Mouse (Mus musculus): ENCODE measurements around the gene Btbd18. TPM values are rescaled to one million over a fixed set of nuclear protein-coding genes. Genes with fewer than 3 reads are reported as not detected.

The Btbd18 gene
- total and polyA plus RNA-seq, 3 experiments: not detected

DNA sequence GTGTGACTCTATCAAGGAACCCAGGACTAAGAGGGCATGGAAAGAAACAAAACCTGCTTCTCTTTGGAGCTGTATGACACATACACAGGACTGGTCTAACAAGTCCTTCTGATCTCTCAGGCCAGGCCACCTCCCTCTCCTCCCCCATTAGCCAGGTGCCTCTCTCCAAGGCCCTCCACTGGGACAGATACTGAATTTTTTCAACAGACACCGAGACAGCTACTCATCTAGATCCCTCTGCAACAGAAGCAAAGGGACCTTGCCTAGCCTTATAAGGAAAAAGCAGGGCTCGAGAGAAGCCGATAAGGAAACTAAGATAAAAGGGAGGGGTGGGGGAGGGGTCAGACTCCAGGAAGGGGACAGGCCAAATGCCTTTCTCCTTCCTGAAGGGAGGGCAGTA, 25.9 kb upstream of the Btbd18 start:
- WGBS: 0% methylated on average over 3 of the region's 3 CpGs
- TF ChIP-seq EP300 (IDR thresholded peaks at IDR 0.05; ENCODE audit: insufficient read depth, low read depth, low read length) (0 out of 2 replicates have a peak, but pooled peaks have one; percentile 26), POLR2A (IDR thresholded peaks at IDR 0.05; ENCODE audit: insufficient read depth, low read depth, low read length) (no peak)
- Histone ChIP-seq H3K9ac (ENCODE audit: low read depth, low read length) (peak overlapping the region; percentile 53), H3K79me2 (replicated peaks; ENCODE audit: control insufficient read depth, insufficient read depth, low read length) (peaks cover 5% of the 10 kb centered on the region), H3K36me3 (ENCODE audit: control insufficient read depth, insufficient read depth, low read length) (peaks cover 69% of the 10 kb centered on the region), H3K4me1 (ENCODE audit: control insufficient read depth, insufficient read depth, low read length) (peaks cover 44% of the 10 kb centered on the region), H3K4me3 (peak overlapping the region; percentile 9; the same call in 1 of the 2 replicates), H3K27ac (peak overlapping the region; percentile 87), H3K27me3 (ENCODE audit: control insufficient read depth, insufficient read depth, low read length) (no peaks in the 10 kb centered on the region)
- intact Hi-C loops (cut with DNase I): loop anchor here (2.0 kb wide), 1 partner anchor 18 kb away; the partner anchor contains the start of gene Ctnnd1
- DNase-seq: no peak

GRCm38 (mm10) chr2:84634006-84634405, 24.9 kb upstream of the Btbd18 start:
- TF ChIP-seq POLR2A (IDR thresholded peaks at IDR 0.05; ENCODE audit: insufficient read depth, low read depth, low read length): no peak
- no peak for TF ChIP-seq EP300 (IDR thresholded peaks at IDR 0.05; ENCODE audit: insufficient read depth, low read depth, low read length)
- TF ChIP-seq CTCF (IDR thresholded peaks at IDR 0.05): no peak
- Histone ChIP-seq H3K4me3 (peak overlapping the region; percentile 13; the same call in 1 of the 2 replicates), H3K36me3 (ENCODE audit: control insufficient read depth, insufficient read depth, low read length) (peaks cover 71% of the 10 kb centered on the region), H3K9ac (ENCODE audit: low read depth, low read length) (0 out of 2 replicates have a peak overlapping the region, but pooled peaks have one; percentile 7), H3K4me1 (ENCODE audit: control insufficient read depth, insufficient read depth, low read length) (peaks cover 44% of the 10 kb centered on the region), H3K27me3 (ENCODE audit: control insufficient read depth, insufficient read depth, low read length) (no peaks in the 10 kb centered on the region), H3K27ac (peak overlapping the region; percentile 87), H3K79me2 (replicated peaks; ENCODE audit: control insufficient read depth, insufficient read depth, low read length) (peaks cover 6% of the 10 kb centered on the region)
- 18% methylated on average over 4 of the region's 4 CpGs for WGBS
- intact Hi-C loops (cut with DNase I): no loop called here
- no peak for DNase-seq

DNA sequence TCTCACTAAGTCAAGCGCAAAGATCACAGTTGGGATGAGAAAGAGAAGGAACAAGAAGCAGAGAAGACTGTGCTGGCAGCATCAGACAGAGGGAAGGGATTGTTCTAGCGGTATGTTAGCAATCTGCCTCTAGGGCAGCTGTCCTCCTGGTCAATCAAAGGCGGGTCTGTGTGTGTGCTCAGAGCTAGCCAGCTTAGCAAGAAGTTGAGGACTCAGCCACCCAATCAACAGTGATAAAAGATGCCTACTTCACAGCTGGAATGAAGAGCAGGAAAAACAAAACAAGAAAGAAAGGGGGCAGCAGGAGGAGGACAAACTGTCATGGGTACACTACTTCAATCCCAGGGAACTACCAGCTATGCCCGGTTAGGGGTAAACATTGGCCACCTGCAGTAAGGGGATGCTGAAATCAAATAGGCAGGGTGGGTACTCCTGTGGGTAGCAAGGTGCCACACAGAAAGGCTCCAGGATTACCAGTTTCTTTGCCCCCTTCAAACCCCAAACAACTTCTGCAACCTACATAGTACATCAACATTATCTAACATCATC, 23.9 kb upstream of the Btbd18 start:
- Histone ChIP-seq H3K36me3 (ENCODE audit: control insufficient read depth, insufficient read depth, low read length) (peaks cover 72% of the 10 kb centered on the region), H3K4me3 (peak overlapping the region; percentile 33), H3K27ac (peak overlapping the region; percentile 87), H3K4me1 (ENCODE audit: control insufficient read depth, insufficient read depth, low read length) (peaks cover 43% of the 10 kb centered on the region), H3K27me3 (ENCODE audit: control insufficient read depth, insufficient read depth, low read length) (no peaks in the 10 kb centered on the region), H3K9ac (ENCODE audit: low read depth, low read length) (peak overlapping the region; percentile 51), H3K79me2 (replicated peaks; ENCODE audit: control insufficient read depth, insufficient read depth, low read length) (peaks cover 6% of the 10 kb centered on the region)
- intact Hi-C loops (cut with DNase I): no loop called here
- TF ChIP-seq EP300 (IDR thresholded peaks at IDR 0.05; ENCODE audit: insufficient read depth, low read depth, low read length) (no peak), CTCF (IDR thresholded peaks at IDR 0.05) (peak; percentile 17; the same call in 1 of the 2 replicates), POLR2A (IDR thresholded peaks at IDR 0.05; ENCODE audit: insufficient read depth, low read depth, low read length) (no peak)
- DNase-seq: no peak
- WGBS: 12% methylated on average over 4 of the region's 4 CpGs

- H3K27me3 ChIP-seq (ENCODE audit: control insufficient read depth, insufficient read depth, low read length): no peaks in the 10 kb centered on the region
- H3K79me2 ChIP-seq (replicated peaks; ENCODE audit: control insufficient read depth, insufficient read depth, low read length): peaks cover 6% of the 10 kb centered on the region
- H3K4me3 ChIP-seq: peak overlapping the region; percentile 33
- TF ChIP-seq POLR2A (IDR thresholded peaks at IDR 0.05; ENCODE audit: insufficient read depth, low read depth, low read length) (peak; percentile 81; the same call in 1 of the 2 replicates), EP300 (IDR thresholded peaks at IDR 0.05; ENCODE audit: insufficient read depth, low read depth, low read length) (peak; percentile 99), CTCF (IDR thresholded peaks at IDR 0.05) (no peak)
- WGBS: 0% methylated on average over 2 of the region's 2 CpGs
- no peak overlapping the region for H3K9ac ChIP-seq (ENCODE audit: low read depth, low read length)
- peaks cover 47% of the 10 kb centered on the region for H3K4me1 ChIP-seq (ENCODE audit: control insufficient read depth, insufficient read depth, low read length)
- peak overlapping the region; percentile 87 for H3K27ac ChIP-seq
- intact Hi-C loops (cut with DNase I): loop anchor here (1.0 kb wide), 1 partner anchor 14 kb away; no protein-coding TSS in a partner anchor
- H3K36me3 ChIP-seq (ENCODE audit: control insufficient read depth, insufficient read depth, low read length): peaks cover 76% of the 10 kb centered on the region
- peak; percentile 89 to 94 for DNase-seq
These were observed 23.3 kb upstream of the Btbd18 start for GRCm38 (mm10) chr2:84635611-84636010.

DNA sequence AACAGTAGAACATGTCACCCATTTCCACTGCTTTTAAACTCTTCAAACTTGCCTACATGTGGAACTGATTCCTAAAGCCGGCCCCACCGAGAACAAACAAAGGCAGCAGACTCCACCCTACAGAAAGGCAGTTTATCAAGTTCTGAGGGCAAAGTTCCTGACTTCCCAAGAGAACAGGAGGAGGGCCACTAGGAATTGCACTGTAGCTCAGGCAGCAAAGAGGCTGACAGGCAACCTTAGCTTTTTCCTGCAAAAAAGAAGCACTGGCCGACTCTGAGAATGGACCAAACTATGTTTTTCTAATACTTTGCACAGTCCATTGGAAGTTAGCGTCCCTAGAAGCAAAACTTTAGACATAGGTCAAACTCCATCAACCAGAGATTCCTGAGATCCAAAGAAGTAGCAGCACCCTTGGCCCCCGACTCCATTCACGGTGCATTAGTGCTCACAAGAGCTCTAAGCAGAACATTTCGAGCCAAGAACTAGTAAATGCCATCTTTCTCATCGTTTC, 22.6 kb upstream of the Btbd18 start:
- Histone ChIP-seq H3K79me2 (replicated peaks; ENCODE audit: control insufficient read depth, insufficient read depth, low read length) (peaks cover 6% of the 10 kb centered on the region), H3K4me3 (peak overlapping the region; percentile 29; the same call in 1 of the 2 replicates), H3K36me3 (ENCODE audit: control insufficient read depth, insufficient read depth, low read length) (peaks cover 79% of the 10 kb centered on the region), H3K27ac (peak overlapping the region; percentile 87), H3K27me3 (ENCODE audit: control insufficient read depth, insufficient read depth, low read length) (no peaks in the 10 kb centered on the region), H3K9ac (ENCODE audit: low read depth, low read length) (peak overlapping the region; percentile 59), H3K4me1 (ENCODE audit: control insufficient read depth, insufficient read depth, low read length) (peaks cover 51% of the 10 kb centered on the region)
- 7% methylated on average over 8 of the region's 8 CpGs for WGBS
- intact Hi-C loops (cut with DNase I): loop anchor here (1.0 kb wide), 1 partner anchor 13 kb away; no protein-coding TSS in a partner anchor
- DNase-seq: peak; percentile 57 to 58
- TF ChIP-seq EP300 (IDR thresholded peaks at IDR 0.05; ENCODE audit: insufficient read depth, low read depth, low read length): peak; percentile 66
- TF ChIP-seq CTCF (IDR thresholded peaks at IDR 0.05): no peak
- peak; percentile 54; the same call in 1 of the 2 replicates for TF ChIP-seq POLR2A (IDR thresholded peaks at IDR 0.05; ENCODE audit: insufficient read depth, low read depth, low read length)

Measured in heart, adult 2 months (tissue).